Mouse (Mus musculus) 416B (cell line): Measurements from ENCODE around the gene Vsig10l.

ENCODE experiments used
- DNase-seq: peaks from one replicate; pipeline ENCODE4 v3.0.0; 2011; ENCODE audit warnings: low read depth

The Vsig10l gene

DNA sequence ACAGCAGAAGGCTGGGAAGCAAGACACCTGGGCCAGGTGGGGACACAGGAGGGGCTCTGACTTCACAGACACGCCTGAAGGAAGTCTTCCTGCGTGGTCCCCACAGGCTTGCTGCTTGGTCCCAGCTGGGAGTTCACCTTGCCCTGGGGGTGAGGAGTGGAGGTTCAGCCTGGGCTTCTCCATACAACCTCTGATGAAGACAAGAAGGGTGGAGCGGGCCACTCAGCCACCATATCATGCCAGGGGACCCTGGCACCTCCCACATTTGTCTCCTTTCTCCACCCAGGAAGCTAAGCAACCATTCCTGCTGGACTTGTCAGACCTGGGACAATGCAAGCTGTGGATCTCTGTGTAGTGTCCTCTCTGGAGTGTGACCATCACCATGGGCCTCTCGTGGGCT lies at the start of gene Vsig10l:
Vsig10l (plus strand) TSS at position 301 of the 400 bp plus-strand sequence.
- DNase-seq: no peak

GRCm38 (mm10) chr7:43417298-43417697 lies 45.7 kb upstream of the Vsig10l start:
- DNase-seq: no peak

DNA sequence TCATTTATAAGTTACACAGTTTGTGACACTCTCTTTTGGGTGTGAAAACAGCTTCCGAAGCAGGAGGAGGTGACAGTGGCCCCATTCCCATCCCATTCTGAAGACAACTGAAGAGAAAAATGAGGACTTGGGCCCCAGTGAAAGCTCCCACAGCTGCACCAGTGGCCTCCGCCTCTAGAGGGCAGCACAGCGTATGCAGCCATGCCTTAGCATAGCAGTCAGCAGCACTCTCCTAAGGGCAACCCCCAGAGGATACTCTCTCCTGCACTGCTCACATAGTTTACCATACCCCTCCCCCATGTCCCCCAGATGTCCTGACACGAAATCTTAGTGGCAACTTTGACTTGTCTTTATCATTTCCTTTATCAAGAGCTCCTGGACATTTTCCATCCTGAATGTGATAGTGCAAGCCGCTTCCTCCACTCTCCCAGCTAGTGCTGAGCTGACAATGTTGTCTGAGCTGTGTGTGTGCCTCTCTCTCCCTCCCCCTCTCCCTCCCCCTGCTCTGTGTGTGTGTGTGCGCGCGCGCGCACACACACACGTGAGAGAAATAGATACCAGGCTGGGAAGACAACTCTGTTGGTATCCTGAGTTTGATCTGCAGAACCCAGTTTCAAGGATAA lies 39.8 kb upstream of the Vsig10l start:
- DNase-seq: peak; percentile 80

DNA sequence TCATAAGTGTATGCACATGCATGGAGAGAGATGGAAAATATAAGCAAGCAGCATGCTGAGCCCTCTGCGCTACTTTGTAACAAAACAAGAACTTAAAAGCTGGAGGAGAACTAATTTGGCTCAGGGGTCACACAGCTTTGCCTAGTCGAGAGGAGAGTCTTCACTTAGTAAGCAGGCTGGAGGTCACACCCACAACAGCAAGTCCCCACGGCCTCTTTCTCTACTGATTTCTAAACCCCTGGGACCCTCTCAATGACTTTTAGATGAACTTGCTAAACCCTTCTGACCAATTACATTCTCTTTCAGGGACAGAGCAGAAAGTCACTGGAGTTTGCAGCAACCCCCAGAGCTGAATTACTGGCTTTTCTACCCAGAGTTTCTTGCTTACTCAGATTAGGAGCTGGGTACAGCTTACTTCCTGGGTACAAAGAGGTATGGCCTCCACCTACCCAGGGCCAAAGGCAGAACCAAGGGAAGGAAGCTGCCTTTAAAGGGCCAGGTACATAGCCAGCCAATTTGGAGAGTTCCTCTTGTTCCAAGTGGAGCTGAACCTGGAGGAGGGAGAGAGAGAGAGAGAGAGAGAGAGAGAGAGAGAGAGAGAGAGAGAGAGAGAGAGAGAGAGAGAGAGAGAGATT lies 38.8 kb upstream of the Vsig10l start:
- DNase-seq: no peak

DNA sequence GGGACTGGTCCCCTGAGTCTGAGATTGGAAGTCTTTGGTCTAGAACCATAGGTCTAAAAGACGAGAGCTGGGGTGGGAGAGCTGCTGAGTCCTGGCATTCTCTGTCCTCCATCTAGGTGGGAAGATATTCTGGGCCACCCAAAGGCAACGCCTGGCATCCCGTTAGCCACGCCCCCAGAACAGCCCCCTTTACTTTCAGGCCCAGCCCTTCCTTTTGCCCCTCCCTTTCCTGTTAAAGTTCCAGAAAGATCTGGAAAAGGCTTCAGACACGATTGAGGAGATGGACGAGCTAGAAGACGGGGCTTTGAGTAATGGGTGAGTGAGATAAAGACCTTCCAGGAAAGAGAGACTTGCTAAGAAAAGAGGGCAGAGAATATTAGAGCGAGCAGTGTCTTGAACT lies 35.5 kb upstream of the Vsig10l start, which contains the start of gene Lim2:
Lim2 (plus strand) TSS at position 265 of the 400 bp plus-strand sequence.
- no peak for DNase-seq

- no peak for DNase-seq
Observed at GRCm38 (mm10) chr7:43429500-43429899, 33.5 kb upstream of the Vsig10l start.

- no peak for DNase-seq
Observed at GRCm38 (mm10) chr7:43432891-43433290, 30.1 kb upstream of the Vsig10l start.

- DNase-seq: no peak
Observed at GRCm38 (mm10) chr7:43434676-43435075, 28.3 kb upstream of the Vsig10l start.

- peak; percentile 56 for DNase-seq
Observed at GRCm38 (mm10) chr7:43436341-43437255, 26.4 kb upstream of the Vsig10l start, which contains the start of gene Nkg7. Gene Nkg7, plus strand, starts transcription at chr7:43437073.

DNA sequence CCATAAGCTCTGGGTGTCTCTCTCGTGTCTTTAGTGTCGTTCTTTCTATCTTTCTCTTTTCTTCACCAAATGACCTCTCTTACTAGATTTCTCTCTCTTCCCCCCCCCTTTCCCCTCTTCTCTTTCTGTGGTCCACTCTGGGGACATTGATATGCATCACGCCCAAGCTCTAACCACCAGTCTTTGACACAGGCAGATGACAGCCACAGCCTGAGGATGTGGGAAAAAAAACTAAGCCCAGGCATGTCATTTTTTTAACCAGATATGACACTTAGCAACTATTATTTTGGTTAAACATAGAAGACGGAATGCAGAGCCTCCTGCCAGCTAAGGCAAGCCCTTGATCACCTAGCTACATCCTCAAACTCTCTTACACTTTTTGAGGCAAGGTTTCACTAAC lies 24.3 kb upstream of the Vsig10l start:
- DNase-seq: peak; percentile 85

- DNase-seq: no peak
Observed at GRCm38 (mm10) chr7:43440482-43440881, 22.5 kb upstream of the Vsig10l start, which contains the start of gene Cldnd2. Gene Cldnd2, plus strand, starts transcription at chr7:43440782.

- no peak for DNase-seq
Observed at GRCm38 (mm10) chr7:43441071-43441470, 21.9 kb upstream of the Vsig10l start.

DNA sequence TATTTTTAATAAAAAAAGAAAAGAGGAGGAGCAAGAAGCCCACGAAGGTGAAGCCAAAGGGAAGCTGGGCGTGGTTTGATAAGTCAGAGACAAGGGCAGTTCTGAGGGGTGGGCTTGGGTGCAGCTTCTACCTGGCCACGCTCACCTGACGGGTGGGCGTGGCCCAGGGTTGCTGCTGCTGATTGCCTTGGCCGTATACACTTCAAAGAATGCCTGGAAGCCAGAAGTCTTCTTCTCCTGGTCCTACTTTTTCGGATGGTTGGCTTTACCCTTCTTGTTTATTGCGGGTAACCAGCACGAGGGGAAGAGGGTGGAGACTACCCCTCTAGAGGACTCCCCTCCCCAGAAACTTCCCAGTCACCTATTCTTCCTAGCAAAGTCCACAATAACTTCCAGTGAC lies 20.3 kb upstream of the Vsig10l start:
- DNase-seq: no peak

DNA sequence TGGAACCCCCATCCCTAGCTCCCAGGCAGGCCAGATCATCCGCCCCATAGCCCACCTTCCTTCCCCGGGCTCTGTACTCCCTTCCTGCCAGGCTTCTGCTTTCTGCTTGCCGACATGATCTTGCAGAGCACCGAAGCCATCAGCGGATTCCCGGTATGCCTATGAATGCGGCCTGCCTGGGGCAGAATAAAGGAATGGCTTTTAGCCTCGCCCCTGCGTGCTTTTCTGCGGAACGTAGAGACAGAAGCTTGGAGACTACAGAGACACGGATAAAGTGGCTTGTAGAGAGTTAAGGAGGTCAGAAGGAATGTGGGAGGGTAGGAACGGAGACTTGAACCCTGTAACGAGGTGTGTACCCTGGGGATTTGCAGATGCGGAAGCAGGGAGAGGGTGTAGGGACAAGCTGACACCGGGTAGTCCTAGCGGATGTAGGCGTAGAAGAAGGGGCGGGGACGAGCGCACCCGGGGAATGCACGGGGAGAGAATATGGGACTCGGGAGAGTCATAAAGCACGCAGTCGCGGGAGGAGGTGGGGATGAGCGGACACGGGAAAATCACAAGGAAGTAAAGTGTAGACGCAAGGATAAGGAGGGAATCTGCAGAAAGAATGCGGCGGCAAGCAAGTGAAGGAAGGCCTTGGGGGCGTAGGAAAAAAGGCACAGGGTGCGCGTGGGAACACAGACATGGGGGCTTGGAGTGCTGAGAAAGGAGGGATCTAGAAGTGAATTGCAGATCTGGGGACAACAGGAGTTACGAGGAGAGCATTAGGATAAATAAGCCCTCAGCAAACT lies 19.6 kb upstream of the Vsig10l start:
- peak; percentile 87 for DNase-seq

- DNase-seq: peak; percentile 97
Observed at GRCm38 (mm10) chr7:43443917-43444293, 19.0 kb upstream of the Vsig10l start, which contains the start of the genes Etfb and Gm45233. Gene Etfb, plus strand, starts transcription at chr7:43444083. Gene Gm45233, plus strand, starts transcription at chr7:43444128.

GRCm38 (mm10) chr7:43447801-43448200 lies 15.2 kb upstream of the Vsig10l start:
- peak; percentile 30 for DNase-seq

DNA sequence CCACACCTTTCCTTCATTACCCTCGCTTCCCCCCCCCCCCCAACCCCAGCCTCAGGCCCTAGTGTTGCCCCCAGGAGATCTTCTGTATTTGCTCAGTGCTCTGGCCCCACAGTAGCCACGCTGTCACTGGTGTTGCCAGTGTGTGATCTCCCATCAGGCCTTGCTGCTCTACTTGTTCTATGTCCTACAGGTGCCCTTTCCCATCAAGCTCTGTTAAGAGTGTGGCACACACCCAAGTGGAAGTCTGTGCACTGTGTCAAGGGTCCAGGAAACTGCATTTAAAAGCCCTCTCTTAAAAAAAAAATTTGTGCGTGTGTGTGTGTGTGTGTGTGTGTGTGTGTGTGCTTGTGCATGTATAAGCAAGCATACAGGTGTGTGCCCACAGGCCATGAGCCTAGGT lies 14.7 kb upstream of the Vsig10l start:
- DNase-seq: no peak

- DNase-seq: no peak
Observed at GRCm38 (mm10) chr7:43449811-43450210, 13.1 kb upstream of the Vsig10l start.

- no peak for DNase-seq
Observed at GRCm38 (mm10) chr7:43451726-43452125, 11.2 kb upstream of the Vsig10l start.

- DNase-seq: peak; percentile 55
Observed at GRCm38 (mm10) chr7:43452609-43453008, 10.3 kb upstream of the Vsig10l start.

- no peak for DNase-seq
Observed at GRCm38 (mm10) chr7:43453599-43454355, 9.2 kb upstream of the Vsig10l start.
